Mouse (Mus musculus) neural tube, embryonic 15.5 days (tissue): ENCODE results near the gene Ccdc185. TPM values are rescaled to one million over a fixed set of nuclear protein-coding genes. Genes with fewer than 3 reads are reported as not detected.
A peak's percentile ranks its signal among the peaks of the same experiment; 100 is the strongest.

Source experiments
- ATAC-seq: fragments of 200-750 bp; cut with Nextera tagmentation; 2 replicates; pipeline ENCODE4 v1.8.0; 2017; ENCODE audit warnings: mild to moderate bottlenecking, moderate TSS enrichment, moderate library complexity; ENCODE audit not compliant: low FRiP score
- H3K27ac ChIP-seq: fragments of 300-500 bp; sonication (generic); replicated peaks from 2 replicates; pipeline ENCODE4 v1.5.1; 2015; ENCODE audit warnings: mild to moderate bottlenecking, inconsistent platforms
- H3K27me3 ChIP-seq: fragments of 300-500 bp; sonication (generic); replicated peaks from 2 replicates; pipeline ENCODE4 v1.6.1; 2015; ENCODE audit warnings: inconsistent platforms
- H3K36me3 ChIP-seq: fragments of 300-500 bp; sonication (generic); 2 replicates; pipeline ENCODE4 v1.6.1; 2015; ENCODE audit warnings: inconsistent platforms
- H3K4me1 ChIP-seq: fragments of 300-500 bp; sonication (generic); 2 replicates; pipeline ENCODE4 v1.6.1; 2015; ENCODE audit warnings: inconsistent platforms
- H3K4me2 ChIP-seq: fragments of 300-500 bp; sonication (generic); 2 replicates; pipeline ENCODE4 v1.6.1; 2015; ENCODE audit warnings: inconsistent platforms, mild to moderate bottlenecking, moderate library complexity
- H3K4me3 ChIP-seq: fragments of 300-500 bp; sonication (generic); replicated peaks from 2 replicates; pipeline ENCODE4 v1.5.1; 2015; ENCODE audit warnings: mild to moderate bottlenecking, inconsistent platforms
- H3K9ac ChIP-seq: fragments of 300-500 bp; sonication (generic); replicated peaks from 2 replicates; pipeline ENCODE4 v1.6.1; 2015; ENCODE audit warnings: mild to moderate bottlenecking, inconsistent platforms
- H3K9me3 ChIP-seq: fragments of 300-500 bp; sonication (generic); replicated peaks from 2 replicates; pipeline ENCODE4 v1.6.1; 2016; ENCODE audit warnings: inconsistent platforms
- WGBS: fragments of 180-500 bp; shearing (Covaris S2); methylation state at CpG from one replicate; pipeline ENCODE4 v1.1.7; 2015; ENCODE audit warnings: mixed read lengths; 5-methylcytosine and 5-hydroxymethylcytosine counted together
- polyA plus RNA-seq: library from polyadenylated mRNA; unstranded; fragments of >200 nt; fragmentation: Nextera tagmentation; extraction: Ambion mirVana; gene quantifications from 2 replicates; pipeline ENCODE4 v1.2.1, GENCODE M21; 2015

Ccdc185 gene
- polyA plus RNA-seq, result not detected in 2 replicates

DNA sequence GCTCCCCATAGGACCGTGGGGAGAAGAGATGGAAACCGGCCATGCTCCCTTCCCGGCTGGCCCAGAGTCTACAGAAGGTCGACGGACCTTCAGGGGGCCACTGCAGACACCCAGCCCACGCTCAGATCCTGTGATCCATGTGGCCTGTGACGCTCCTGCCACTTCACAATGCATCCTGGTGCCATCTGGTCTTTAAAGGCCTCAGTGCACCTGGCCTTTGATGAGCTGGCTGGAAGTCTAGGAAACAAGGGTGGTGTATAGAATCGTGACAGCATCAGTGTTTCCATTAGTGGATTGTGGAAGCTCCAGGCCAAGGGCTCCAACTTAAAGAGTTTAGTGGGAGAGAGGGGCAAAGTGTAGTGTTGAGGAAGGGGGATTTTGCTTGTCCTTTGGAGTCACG lies at the start of gene Ccdc185:
Ccdc185 (minus strand) TSS at position 101 of the 400 bp plus-strand sequence.
- H3K27me3 ChIP-seq, result no peaks in the 10 kb centered on the region
- H3K36me3 ChIP-seq, result no peaks in the 10 kb centered on the region
- H3K9me3 ChIP-seq, result no peaks in the 10 kb centered on the region
- H3K4me3 ChIP-seq, result no peak within 1 kb of the TSS
- no peak within 1 kb of the TSS for H3K4me2 ChIP-seq
- no peak within 1 kb of the TSS for H3K9ac ChIP-seq
- H3K27ac ChIP-seq, result no peak within 1 kb of the TSS
- no peak for ATAC-seq
- WGBS, result 89% methylated on average over 9 of the region's 9 CpGs
- no peaks in the 10 kb centered on the region for H3K4me1 ChIP-seq

DNA sequence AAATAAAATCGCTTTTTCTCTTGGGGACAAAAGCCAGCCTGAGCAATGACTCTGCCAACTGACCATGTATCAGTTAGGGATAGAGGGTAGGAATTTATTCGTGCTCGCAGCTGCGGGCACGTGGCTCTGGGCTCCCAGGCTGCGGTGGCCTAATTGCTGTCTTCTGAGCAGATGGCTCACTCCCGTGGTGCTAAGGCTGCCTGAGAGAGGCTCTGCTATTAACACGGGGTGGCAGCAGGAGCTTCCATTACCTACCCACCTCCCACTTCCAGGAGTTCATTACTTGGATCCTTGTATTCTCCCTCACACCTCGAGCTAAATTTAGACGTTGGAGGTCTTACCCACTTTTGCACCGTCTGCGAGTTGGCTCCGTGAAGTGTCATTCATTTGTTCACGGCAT lies 48.1 kb upstream of the Ccdc185 start:
- Histone ChIP-seq H3K4me1 (peaks cover 24% of the 10 kb centered on the region), H3K9me3 (no peaks in the 10 kb centered on the region), H3K9ac (no peak overlapping the region), H3K4me2 (no peak overlapping the region), H3K27ac (0 out of 2 replicates have a peak overlapping the region, but pooled peaks have one; percentile 23), H3K27me3 (no peaks in the 10 kb centered on the region), H3K4me3 (no peak overlapping the region), H3K36me3 (peaks cover 3% of the 10 kb centered on the region; the same call in 1 of the 2 replicates)
- no peak for ATAC-seq
- WGBS, result 44% methylated on average over 14 of the region's 14 CpGs

DNA sequence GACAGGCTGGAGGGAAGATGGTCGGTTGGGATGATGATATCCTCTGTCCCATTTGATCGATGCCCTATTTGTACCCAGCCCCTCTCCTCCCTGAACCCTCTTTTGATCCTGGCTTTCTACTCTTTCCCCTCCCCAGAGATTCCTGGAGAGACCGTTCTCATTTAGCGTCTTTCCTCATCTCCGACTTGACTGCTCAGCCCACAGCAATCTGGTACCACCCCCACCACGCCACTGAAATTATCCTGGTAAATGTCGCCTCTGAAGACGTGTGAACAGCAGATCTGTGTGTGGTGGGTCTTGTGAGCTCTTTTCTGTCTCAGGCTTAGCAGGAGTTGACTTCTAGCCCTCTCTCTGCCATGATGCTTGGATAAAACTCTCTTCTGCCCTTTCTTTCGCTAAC lies 45.6 kb upstream of the Ccdc185 start:
- WGBS, result 95% methylated on average over 9 of the region's 9 CpGs
- Histone ChIP-seq H3K9me3 (no peaks in the 10 kb centered on the region), H3K9ac (no peak overlapping the region), H3K4me1 (peaks cover 24% of the 10 kb centered on the region), H3K4me3 (no peak overlapping the region), H3K27me3 (no peaks in the 10 kb centered on the region), H3K4me2 (no peak overlapping the region), H3K27ac (no peak overlapping the region), H3K36me3 (peaks cover 3% of the 10 kb centered on the region; the same call in 1 of the 2 replicates)
- ATAC-seq, result no peak

DNA sequence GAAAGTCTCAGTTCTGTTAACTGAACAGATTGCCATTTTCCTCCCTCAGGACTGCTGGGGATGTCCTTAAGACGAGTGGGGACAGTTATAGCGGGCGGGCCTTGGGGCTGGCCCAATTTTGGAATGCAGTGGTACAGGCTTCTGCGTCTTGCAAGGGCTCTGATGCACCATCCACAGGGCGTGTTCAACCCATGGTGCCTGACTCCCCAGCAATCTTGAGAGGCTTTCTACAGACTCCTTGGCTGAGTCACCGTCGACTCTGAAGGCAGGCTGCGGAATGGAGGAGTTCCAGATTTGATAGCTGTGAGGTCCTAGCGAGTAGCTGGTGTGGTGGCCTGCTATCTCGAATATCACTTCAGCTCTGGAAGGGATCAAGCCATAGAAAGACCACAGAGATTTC lies 45.2 kb upstream of the Ccdc185 start:
- WGBS, result 91% methylated on average over 10 of the region's 10 CpGs
- no peak overlapping the region for H3K9ac ChIP-seq
- H3K27me3 ChIP-seq, result no peaks in the 10 kb centered on the region
- peaks cover 27% of the 10 kb centered on the region for H3K4me1 ChIP-seq
- H3K9me3 ChIP-seq, result no peaks in the 10 kb centered on the region
- no peak overlapping the region for H3K27ac ChIP-seq
- no peak overlapping the region for H3K4me2 ChIP-seq
- peaks cover 3% of the 10 kb centered on the region; the same call in 1 of the 2 replicates for H3K36me3 ChIP-seq
- ATAC-seq, result no peak
- no peak overlapping the region for H3K4me3 ChIP-seq

DNA sequence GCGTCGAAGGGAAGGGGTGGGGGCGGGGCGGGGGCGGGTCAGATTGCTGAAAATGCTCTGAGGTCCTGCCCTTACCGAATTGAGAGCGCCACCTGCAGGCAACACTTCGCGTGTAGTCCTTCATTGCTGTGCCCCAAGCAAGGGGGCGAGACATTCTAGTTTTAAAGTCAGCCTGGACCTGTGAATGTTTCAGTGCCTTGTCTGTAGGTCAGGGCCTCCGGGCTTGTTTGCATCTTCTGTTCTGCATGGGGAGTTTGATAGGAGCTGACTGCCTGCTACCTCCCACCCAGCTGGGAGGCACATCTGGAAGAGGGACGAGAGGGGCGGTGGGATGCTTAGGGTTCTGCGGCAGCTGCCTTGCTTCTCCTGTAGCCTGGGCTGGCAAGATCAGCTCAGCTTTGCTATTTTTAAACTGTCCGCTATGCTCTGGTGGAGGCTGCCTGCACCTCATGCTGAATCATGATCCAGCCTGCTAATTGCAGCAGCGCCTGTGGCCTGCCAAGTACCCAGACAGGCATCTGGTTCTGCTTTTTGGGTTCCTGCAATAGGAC lies 43.6 kb upstream of the Ccdc185 start:
- WGBS, result 20% methylated on average over 16 of the region's 16 CpGs
- H3K4me1 ChIP-seq, result peaks cover 34% of the 10 kb centered on the region
- no peaks in the 10 kb centered on the region for H3K9me3 ChIP-seq
- no peak overlapping the region for H3K4me3 ChIP-seq
- peak overlapping the region; percentile 19; the same call in 1 of the 2 replicates for H3K4me2 ChIP-seq
- 0 out of 2 replicates have a peak, but pooled peaks have one; percentile 19 for ATAC-seq
- peak overlapping the region; percentile 68 for H3K27ac ChIP-seq
- H3K36me3 ChIP-seq, result peaks cover 3% of the 10 kb centered on the region; the same call in 1 of the 2 replicates
- H3K9ac ChIP-seq, result 0 out of 2 replicates have a peak overlapping the region, but pooled peaks have one; percentile 26
- no peaks in the 10 kb centered on the region for H3K27me3 ChIP-seq

DNA sequence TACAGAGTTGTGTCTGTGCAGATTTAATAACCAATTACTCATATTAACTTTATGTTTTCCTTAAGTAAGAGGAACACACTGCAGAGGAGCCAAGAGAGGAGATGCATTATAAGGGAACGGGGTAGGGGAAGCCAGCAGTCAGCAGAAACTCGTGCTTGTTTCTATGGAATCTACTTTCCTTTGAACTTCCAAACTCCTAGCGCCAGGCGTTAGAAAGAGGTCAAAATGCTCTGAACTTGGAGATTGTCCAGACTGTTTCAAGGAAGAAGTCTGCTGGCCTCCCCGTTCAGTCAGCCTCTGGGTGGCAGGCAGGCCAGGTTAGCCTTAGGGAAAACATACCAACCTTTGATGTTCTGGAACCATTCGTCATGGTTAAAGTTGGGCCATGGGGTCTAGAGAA lies 39.9 kb upstream of the Ccdc185 start:
- 56% methylated on average over 6 of the region's 6 CpGs for whole genome bisulfite sequencing
- no peaks in the 10 kb centered on the region for H3K36me3 ChIP-seq

DNA sequence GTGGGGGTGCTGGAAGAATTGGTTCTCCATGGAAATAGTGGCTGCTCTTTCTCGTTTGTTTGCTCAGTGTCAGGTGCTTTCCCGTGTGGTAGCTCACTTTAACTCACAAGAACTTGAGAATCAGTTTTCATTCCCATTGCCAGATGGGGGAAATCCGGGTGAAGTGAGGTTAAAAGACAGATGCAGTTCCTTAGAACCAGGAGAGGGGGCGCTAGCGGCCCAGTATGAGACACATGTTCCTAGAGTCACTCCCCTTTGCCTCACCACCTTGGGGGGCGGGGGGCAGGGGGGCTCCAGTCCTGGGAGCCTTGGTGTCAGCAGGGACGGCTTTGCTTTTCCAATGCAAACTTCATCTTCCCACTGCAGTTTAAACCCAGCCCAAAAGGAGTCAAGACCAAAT lies 38.0 kb upstream of the Ccdc185 start:
- Histone ChIP-seq H3K27me3 (no peaks in the 10 kb centered on the region), H3K27ac (no peak overlapping the region), H3K4me3 (no peak overlapping the region), H3K36me3 (no peaks in the 10 kb centered on the region), H3K9me3 (no peaks in the 10 kb centered on the region), H3K9ac (no peak overlapping the region), H3K4me1 (peaks cover 15% of the 10 kb centered on the region), H3K4me2 (no peak overlapping the region)
- 47% methylated on average over 7 of the region's 7 CpGs for WGBS
- ATAC-seq, result no peak

More for the DNA sequence above, 39.9 kb upstream of the Ccdc185 start:
- Histone ChIP-seq H3K27me3 (no peaks in the 10 kb centered on the region), H3K4me3 (no peak overlapping the region), H3K9ac (no peak overlapping the region), H3K27ac (no peak overlapping the region), H3K4me1 (peaks cover 26% of the 10 kb centered on the region), H3K9me3 (no peaks in the 10 kb centered on the region), H3K4me2 (no peak overlapping the region)
- no peak for ATAC-seq

DNA sequence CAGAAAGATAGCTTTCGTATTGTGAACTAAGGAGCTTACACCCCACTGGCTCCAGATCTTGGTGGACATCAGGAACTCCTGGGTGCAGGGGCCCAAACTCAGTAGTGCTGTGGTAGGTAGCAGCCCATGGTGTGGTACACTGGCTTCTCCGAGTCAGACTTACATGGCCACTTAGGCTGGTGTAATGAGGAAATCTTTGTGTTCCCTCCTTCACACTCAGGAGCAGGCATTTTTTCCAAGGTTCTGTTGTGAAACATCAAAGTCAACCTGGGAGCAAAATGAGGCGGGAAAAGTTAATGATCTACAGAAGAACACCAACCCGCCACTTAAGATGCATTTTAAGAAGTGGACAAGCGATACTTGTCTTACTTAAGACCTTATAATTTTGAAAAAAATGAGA lies 36.5 kb upstream of the Ccdc185 start:
- H3K9me3 ChIP-seq, result no peaks in the 10 kb centered on the region
- no peak for ATAC-seq
- 93% methylated on average over 5 of the region's 5 CpGs for WGBS

DNA sequence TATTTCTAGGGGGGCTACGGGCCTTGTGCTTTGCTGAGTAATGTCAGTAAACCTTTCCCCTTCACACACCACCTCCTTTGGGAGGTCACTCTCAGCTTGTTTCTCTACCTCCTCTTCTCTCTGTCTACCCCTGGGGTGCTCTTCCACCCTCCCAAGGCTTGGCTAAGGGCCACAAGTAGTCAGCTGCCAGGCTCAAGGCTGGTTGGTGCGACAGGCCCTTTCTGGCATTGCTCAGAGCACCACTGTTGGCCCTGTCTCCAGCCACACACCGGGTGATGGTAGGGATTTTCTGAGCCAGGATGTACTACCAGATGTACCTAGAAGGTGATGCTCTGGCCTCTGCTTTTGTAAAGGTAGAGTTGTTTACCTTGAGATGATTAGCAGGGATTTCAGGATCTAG lies 35.8 kb upstream of the Ccdc185 start:
- Histone ChIP-seq H3K4me3 (no peak overlapping the region), H3K9me3 (no peaks in the 10 kb centered on the region), H3K27me3 (no peaks in the 10 kb centered on the region), H3K36me3 (0 out of 2 replicates have a peak, but pooled peaks cover 5% of the 10 kb centered on the region), H3K9ac (no peak overlapping the region), H3K27ac (no peak overlapping the region), H3K4me1 (peaks cover 14% of the 10 kb centered on the region; the same call in 1 of the 2 replicates), H3K4me2 (no peak overlapping the region)
- no peak for ATAC-seq
- WGBS, result 81% methylated on average over 3 of the region's 3 CpGs

More for the DNA sequence above, 36.5 kb upstream of the Ccdc185 start:
- H3K4me1 ChIP-seq, result peaks cover 14% of the 10 kb centered on the region; the same call in 1 of the 2 replicates
- no peaks in the 10 kb centered on the region for H3K27me3 ChIP-seq
- H3K27ac ChIP-seq, result no peak overlapping the region
- no peak overlapping the region for H3K4me2 ChIP-seq
- H3K36me3 ChIP-seq, result 0 out of 2 replicates have a peak, but pooled peaks cover 3% of the 10 kb centered on the region
- H3K4me3 ChIP-seq, result no peak overlapping the region
- no peak overlapping the region for H3K9ac ChIP-seq

DNA sequence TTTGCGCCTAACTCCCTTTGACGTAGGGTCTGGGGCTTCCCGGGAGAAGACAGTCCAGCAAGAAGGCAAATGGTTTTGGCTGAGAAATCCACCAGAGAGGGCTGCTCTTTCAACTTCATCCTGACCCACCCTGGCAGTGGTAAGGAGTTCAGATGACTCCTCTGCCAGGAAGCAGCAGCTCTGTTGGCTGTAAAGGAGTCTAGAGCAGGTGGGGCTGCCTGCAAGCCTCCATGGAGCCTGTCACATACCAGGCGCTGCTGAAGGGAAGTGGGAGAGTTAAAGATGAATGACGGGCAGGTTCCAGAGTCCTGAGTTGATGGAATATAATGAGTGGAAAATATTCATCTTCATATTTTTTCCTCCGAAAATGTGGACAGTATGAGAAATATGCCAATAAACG lies 34.8 kb upstream of the Ccdc185 start:
- ATAC-seq, result no peak
- Histone ChIP-seq H3K36me3 (0 out of 2 replicates have a peak, but pooled peaks cover 12% of the 10 kb centered on the region), H3K4me1 (peaks cover 9% of the 10 kb centered on the region; the same call in 1 of the 2 replicates), H3K27ac (no peak overlapping the region), H3K4me3 (no peak overlapping the region), H3K27me3 (no peaks in the 10 kb centered on the region), H3K4me2 (no peak overlapping the region), H3K9ac (no peak overlapping the region), H3K9me3 (no peaks in the 10 kb centered on the region)
- WGBS, result 92% methylated on average over 7 of the region's 7 CpGs

DNA sequence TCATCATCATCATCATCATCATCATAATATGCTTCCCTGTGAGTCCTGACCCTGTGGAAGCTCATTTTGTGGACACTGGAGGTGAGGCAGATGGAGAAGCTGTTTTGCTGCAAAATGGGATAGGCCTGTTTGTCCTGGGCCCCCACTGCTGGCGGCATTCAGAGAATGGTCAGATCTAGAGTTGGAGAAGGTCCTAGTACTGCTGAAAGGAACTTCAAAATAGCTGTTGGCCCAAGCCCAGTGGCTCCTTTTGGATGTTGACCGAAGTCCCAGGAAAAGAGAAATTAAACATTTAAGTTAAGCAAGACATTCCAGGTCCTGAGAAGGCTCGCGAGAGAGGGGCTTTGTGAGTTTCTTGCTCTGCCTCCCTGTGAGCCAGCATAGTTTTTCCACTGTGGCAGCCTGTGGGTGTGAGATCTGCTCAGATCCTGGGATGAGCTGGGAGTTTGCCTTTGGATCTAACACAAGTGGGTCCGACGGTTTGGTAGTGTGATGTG lies 30.1 kb upstream of the Ccdc185 start:
- H3K4me2 ChIP-seq, result no peak overlapping the region
- H3K4me1 ChIP-seq, result peaks cover 10% of the 10 kb centered on the region
- H3K36me3 ChIP-seq, result peaks cover 12% of the 10 kb centered on the region; the same call in 1 of the 2 replicates
- no peaks in the 10 kb centered on the region for H3K27me3 ChIP-seq
- no peak overlapping the region for H3K27ac ChIP-seq
- no peak overlapping the region for H3K9ac ChIP-seq
- H3K9me3 ChIP-seq, result no peaks in the 10 kb centered on the region
- no peak overlapping the region for H3K4me3 ChIP-seq
- WGBS, result 90% methylated on average over 6 of the region's 6 CpGs
- no peak for ATAC-seq

DNA sequence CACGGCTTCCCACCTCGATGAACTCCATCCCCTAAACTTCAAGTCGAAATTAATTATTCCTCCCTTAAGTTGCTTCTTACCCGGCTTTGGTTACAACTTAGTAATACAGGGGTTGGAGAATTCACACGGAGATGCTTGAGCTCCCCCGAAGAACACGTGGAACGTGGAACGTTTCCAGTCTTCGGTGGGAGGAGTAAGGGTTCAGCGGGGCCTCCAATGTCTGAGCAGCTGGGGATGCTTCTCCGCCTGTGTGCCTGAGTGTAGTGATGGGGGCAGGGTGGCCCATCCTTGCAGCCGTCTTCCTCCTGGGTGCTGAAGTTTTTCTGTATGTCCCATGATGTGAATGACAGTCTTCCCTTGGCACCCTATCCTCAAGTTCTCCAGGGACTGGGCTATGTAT lies 29.2 kb upstream of the Ccdc185 start:
- Histone ChIP-seq H3K9ac (no peak overlapping the region), H3K9me3 (no peaks in the 10 kb centered on the region), H3K36me3 (peaks cover 12% of the 10 kb centered on the region; the same call in 1 of the 2 replicates), H3K4me2 (no peak overlapping the region), H3K4me3 (no peak overlapping the region), H3K4me1 (peaks cover 10% of the 10 kb centered on the region), H3K27ac (no peak overlapping the region), H3K27me3 (no peaks in the 10 kb centered on the region)
- ATAC-seq, result no peak
- WGBS, result 84% methylated on average over 13 of the region's 13 CpGs
